Mouse (Mus musculus): Measurements from ENCODE around the gene Tmem233.

- TF ChIP-seq CTCF (IDR thresholded peaks at IDR 0.05; ENCODE audit: low read depth) (peak; percentile 66), EP300 (IDR thresholded peaks at IDR 0.05; ENCODE audit: low read depth) (no peak)
These were observed 33.5 kb upstream of the Tmem233 start for GRCm38 (mm10) chr5:116116567-116116966.

All from heart, postnatal 0 days (tissue).